Mouse (Mus musculus): Measurements from ENCODE around the gene Chd5.

Chd5 gene

GRCm38 (mm10) chr4:152353886-152354637, 15.6 kb downstream of the Chd5 start:
- no peak for DNase-seq (ENCODE audit: low read depth, low spot score)

- DNase-seq (ENCODE audit: low read depth, low spot score), result no peak
Measured at GRCm38 (mm10) chr4:152355672-152356071, 17.2 kb downstream of the Chd5 start.

- DNase-seq (ENCODE audit: low read depth, low spot score), result no peak
Measured at GRCm38 (mm10) chr4:152359700-152360099, 21.2 kb downstream of the Chd5 start.

- no peak for DNase-seq (ENCODE audit: low read depth, low spot score)
Measured at GRCm38 (mm10) chr4:152360855-152361254, 22.4 kb downstream of the Chd5 start.

- DNase-seq (ENCODE audit: low read depth, low spot score), result no peak
Measured at GRCm38 (mm10) chr4:152362180-152362579, 23.7 kb downstream of the Chd5 start.

- DNase-seq (ENCODE audit: low read depth, low spot score), result no peak
Measured at GRCm38 (mm10) chr4:152365228-152365627, 26.8 kb downstream of the Chd5 start.

- no peak for DNase-seq (ENCODE audit: low read depth, low spot score)
Measured at GRCm38 (mm10) chr4:152382528-152383252, 44.2 kb downstream of the Chd5 start.

GRCm38 (mm10) chr4:152385644-152386043, 47.2 kb downstream of the Chd5 start:
- no peak for DNase-seq (ENCODE audit: low read depth, low spot score)

- DNase-seq (ENCODE audit: low read depth, low spot score), result no peak
Measured at GRCm38 (mm10) chr4:152392192-152392591, 53.7 kb downstream of the Chd5 start.

GRCm38 (mm10) chr4:152392627-152393026, 54.2 kb downstream of the Chd5 start:
- DNase-seq (ENCODE audit: low read depth, low spot score), result no peak

- no peak for DNase-seq (ENCODE audit: low read depth, low spot score)
Measured at GRCm38 (mm10) chr4:152398926-152399325, 60.5 kb downstream of the Chd5 start.

- DNase-seq (ENCODE audit: low read depth, low spot score), result peak; percentile 32
Measured at GRCm38 (mm10) chr4:152405143-152405542, 66.7 kb downstream of the Chd5 start.

- no peak for DNase-seq (ENCODE audit: low read depth, low spot score)
Measured at GRCm38 (mm10) chr4:152405671-152406201, 67.3 kb downstream of the Chd5 start.

- no peak for DNase-seq (ENCODE audit: low read depth, low spot score)
Measured at GRCm38 (mm10) chr4:152406531-152406930, 68.1 kb downstream of the Chd5 start.

- no peak for DNase-seq (ENCODE audit: low read depth, low spot score)
Measured at GRCm38 (mm10) chr4:152410961-152411360, 72.5 kb downstream of the Chd5 start.

GRCm38 (mm10) chr4:152412524-152413080, 74.2 kb downstream of the Chd5 start:
- DNase-seq (ENCODE audit: low read depth, low spot score), result no peak

GRCm38 (mm10) chr4:152418229-152419060, 80.0 kb downstream of the Chd5 start:
- DNase-seq (ENCODE audit: low read depth, low spot score), result no peak

- no peak for DNase-seq (ENCODE audit: low read depth, low spot score)
Measured at GRCm38 (mm10) chr4:152423576-152423975, 85.1 kb downstream of the Chd5 start.

- DNase-seq (ENCODE audit: low read depth, low spot score), result no peak
Measured at GRCm38 (mm10) chr4:152424341-152424740, 85.9 kb downstream of the Chd5 start.

- no peak for DNase-seq (ENCODE audit: low read depth, low spot score)
Measured at GRCm38 (mm10) chr4:152424922-152425321, 86.5 kb downstream of the Chd5 start.

- DNase-seq (ENCODE audit: low read depth, low spot score), result no peak
Measured at GRCm38 (mm10) chr4:152428259-152428658, 89.8 kb downstream of the Chd5 start.

GRCm38 (mm10) chr4:152432308-152432707, 93.9 kb downstream of the Chd5 start:
- no peak for DNase-seq (ENCODE audit: low read depth, low spot score)
